Mouse (Mus musculus) thymus, adult 2 months (tissue): ENCODE results near the gene Zdhhc9.

Experiments
- CTCF ChIP-seq: fragments of 200-500 bp; IDR thresholded peaks from 2 replicates; pipeline ENCODE4 v1.5.1; 2012; ENCODE audit warnings: mild to moderate bottlenecking, control low read depth, low read length, moderate library complexity, borderline replicate concordance; ENCODE audit not compliant: control insufficient read depth, poor library complexity, insufficient read depth; ENCODE audit errors: extremely low read depth
- POLR2A ChIP-seq: fragments of 200-500 bp; IDR thresholded peaks from 2 replicates; pipeline ENCODE4 v1.6.1; 2012; ENCODE audit warnings: mild to moderate bottlenecking, low read length, control low read depth, moderate library complexity; ENCODE audit not compliant: control insufficient read depth, poor library complexity, insufficient read depth; ENCODE audit errors: extremely low read depth

- no peak for TF ChIP-seq CTCF
- TF ChIP-seq POLR2A = no peak
Observed at GRCm38 (mm10) chrX:48141481-48141880, 67.2 kb downstream of the Zdhhc9 start.
